Mouse (Mus musculus) layer of hippocampus, postnatal 14 days (tissue): ENCODE measurements around the gene Mtss1l. TPM values are rescaled to one million over a fixed set of nuclear protein-coding genes. Genes with fewer than 3 reads are reported as not detected.
"Not testable (repeated sequence)": the region's sequence is repeated elsewhere in the genome, so short reads cannot be mapped to it uniquely, and the experiment has no call there.

Experiments used
- DNase-seq, 2 experiments: peaks; one replicate each; pipeline ENCODE4 v3.0.0; 2021 to 2022; ENCODE audit warnings: low spot score in 2 of 2, mixed read lengths in 1 of 2
- total RNA-seq, 2 experiments: library from RNA; stranded (reverse); gene quantifications; 2 replicates each; pipeline ENCODE4 v1.2.3; 2021

Gene Mtss1l
- total RNA-seq, 2 experiments from 2014 or later: 220 to 233 TPM

- no peak for DNase-seq
Observed at GRCm38 (mm10) chr8:110774725-110775124, 53.4 kb downstream of the Mtss1l start.

GRCm38 (mm10) chr8:110775316-110775715, 54.0 kb downstream of the Mtss1l start:
- DNase-seq: no peak

DNA sequence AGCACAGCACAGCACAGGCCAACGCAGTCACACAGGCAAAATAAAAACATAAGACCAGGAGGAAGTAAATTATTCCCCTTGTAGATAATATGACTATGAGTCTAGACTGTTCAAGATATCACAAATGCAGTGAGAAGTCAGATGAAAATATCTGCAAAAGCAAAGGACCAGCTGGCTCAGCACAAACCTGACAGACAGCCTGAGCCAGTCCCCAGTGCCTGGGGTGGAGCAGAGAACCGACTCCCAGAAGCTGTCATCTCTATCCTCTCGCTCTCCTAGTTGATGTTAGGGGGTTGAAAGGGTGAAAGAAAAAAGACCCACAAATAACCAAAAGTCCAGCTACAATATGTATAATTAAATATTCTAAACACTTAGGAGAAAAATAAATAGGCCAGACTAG, 54.4 kb downstream of the Mtss1l start:
- DNase-seq: no peak

- no peak for DNase-seq
Observed at GRCm38 (mm10) chr8:110776335-110776734, 55.1 kb downstream of the Mtss1l start.

GRCm38 (mm10) chr8:110779924-110780718, 58.8 kb downstream of the Mtss1l start:
- DNase-seq: no peak

GRCm38 (mm10) chr8:110785366-110785765, 64.1 kb downstream of the Mtss1l start:
- no peak for DNase-seq

GRCm38 (mm10) chr8:110786501-110786900, 65.2 kb downstream of the Mtss1l start:
- DNase-seq: not testable (repeated sequence)

DNA sequence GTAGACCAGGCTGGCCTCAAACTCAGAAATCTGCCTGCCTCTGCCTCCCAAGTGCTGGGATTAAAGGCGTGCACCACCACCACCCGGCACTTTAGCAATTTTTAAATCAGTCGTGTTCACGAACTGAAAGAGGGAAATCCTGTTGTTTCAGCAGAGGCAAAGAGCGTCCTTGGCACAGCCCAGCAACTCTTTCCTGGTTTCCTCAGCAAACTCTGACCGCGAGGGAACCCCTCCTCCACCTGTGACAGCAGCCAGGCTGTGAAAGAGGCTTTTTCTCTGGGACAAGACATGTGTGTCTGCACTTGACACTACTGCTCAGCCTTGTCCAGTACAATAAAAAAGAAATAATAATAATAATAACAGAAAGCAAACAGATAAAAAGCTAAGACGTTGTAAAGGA, 65.7 kb downstream of the Mtss1l start:
- DNase-seq: no peak

DNA sequence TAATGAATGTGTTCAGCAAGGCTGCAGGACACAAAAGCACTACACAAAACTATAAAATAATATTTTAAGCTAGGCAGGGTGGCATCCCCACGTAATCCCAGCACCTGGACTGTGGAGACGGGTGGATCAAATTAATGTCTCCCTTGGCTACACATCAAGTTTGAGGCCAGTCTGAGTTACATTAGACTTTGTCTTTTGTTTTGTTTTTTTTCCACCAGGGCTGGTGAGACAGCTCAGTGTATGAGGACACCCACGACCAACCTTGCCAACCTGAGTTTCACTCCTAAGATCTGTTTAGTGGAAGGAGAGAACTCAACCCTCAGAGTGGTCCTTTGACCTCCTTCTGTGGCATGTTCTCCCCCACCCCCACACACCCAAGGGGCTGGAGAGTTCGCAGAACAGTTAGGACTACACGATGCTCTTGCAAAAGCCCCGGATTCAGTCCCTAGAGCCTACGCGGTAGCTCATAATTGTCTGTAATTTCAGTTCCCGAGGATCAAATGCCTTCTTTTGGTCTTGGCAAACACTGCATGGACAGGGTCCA, 66.2 kb downstream of the Mtss1l start:
- DNase-seq: no peak

GRCm38 (mm10) chr8:110788981-110789380, 67.7 kb downstream of the Mtss1l start:
- DNase-seq: no peak

GRCm38 (mm10) chr8:110789571-110789970, 68.3 kb downstream of the Mtss1l start:
- DNase-seq: peak in 1 of 2 experiments; percentile 33

DNA sequence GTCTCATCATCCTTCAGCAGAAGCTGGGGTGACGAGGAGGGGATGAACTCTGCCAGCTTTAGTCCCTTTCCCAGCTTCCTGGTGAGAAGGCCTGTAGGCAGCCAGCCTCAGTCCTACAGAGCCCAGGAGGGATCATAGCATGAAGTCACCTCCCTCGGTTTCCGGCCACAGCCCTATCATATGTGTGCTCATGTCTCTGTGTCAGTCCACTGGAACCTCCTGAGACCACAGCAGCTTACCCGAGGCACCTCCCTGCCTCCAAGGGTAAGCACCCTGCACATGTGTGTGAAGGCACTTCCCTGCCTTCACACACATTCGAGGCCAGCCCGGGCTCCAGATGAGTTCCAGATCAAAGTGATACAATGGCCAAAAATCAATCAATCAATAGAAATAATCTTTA, 69.0 kb downstream of the Mtss1l start:
- no peak for DNase-seq

Other genes starting within 250 kb of the Mtss1l start
- gene Vac14, start 102.9 kb upstream of the Mtss1l start, total RNA-seq: 10 to 100 TPM; 24.5 to 26.6 TPM
- gene Il34, start 84.4 kb downstream of the Mtss1l start, total RNA-seq: 10 to 100 TPM; 65.2 to 75.8 TPM
- 10 to 100 TPM; 60.8 to 65.7 TPM for gene Cog4, start 125.1 kb downstream of the Mtss1l start, total RNA-seq
- gene Sf3b3, start 125.3 kb downstream of the Mtss1l start, total RNA-seq: 10 to 100 TPM; 59.2 to 61.3 TPM
- gene Fuk, start 181.0 kb downstream of the Mtss1l start, total RNA-seq: 10 to 100 TPM; 16.9 to 18.1 TPM
- gene St3gal2, start 198.4 kb downstream of the Mtss1l start, total RNA-seq: 10 to 100 TPM; 92.7 to 95.8 TPM